Mouse (Mus musculus) lung, embryonic 16.5 days (tissue): ENCODE measurements around the gene Vsnl1. TPM values are rescaled to one million over a fixed set of nuclear protein-coding genes. Genes with fewer than 3 reads are reported as not detected.
A peak's percentile ranks its signal among the peaks of the same experiment; 100 is the strongest.

Experiments used
- ATAC-seq: fragments of 200-750 bp; cut with Nextera tagmentation; 2 replicates; pipeline ENCODE4 v1.8.0; 2017; ENCODE audit warnings: low read depth, mild to moderate bottlenecking, moderate library complexity
- H3K27ac ChIP-seq: fragments of 300-500 bp; sonication (generic); 2 replicates; pipeline ENCODE4 v1.5.1; 2014; ENCODE audit warnings: mild to moderate bottlenecking, control low read depth, low read length
- H3K27me3 ChIP-seq: fragments of 300-500 bp; sonication (generic); 2 replicates; pipeline ENCODE4 v1.6.1; 2014; ENCODE audit warnings: low read depth, low read length, mixed read lengths; ENCODE audit not compliant: control insufficient read depth, insufficient read depth
- H3K36me3 ChIP-seq: fragments of 300-500 bp; sonication (generic); 2 replicates; pipeline ENCODE4 v1.6.1; 2014; ENCODE audit warnings: low read length; ENCODE audit not compliant: control insufficient read depth, insufficient read depth
- H3K4me1 ChIP-seq: fragments of 300-500 bp; sonication (generic); replicated peaks from 2 replicates; pipeline ENCODE4 v1.6.1; 2014; ENCODE audit warnings: low read length, mixed read lengths; ENCODE audit not compliant: control insufficient read depth, insufficient read depth
- H3K4me2 ChIP-seq: fragments of 300-500 bp; sonication (generic); 2 replicates; pipeline ENCODE4 v1.6.1; 2014; ENCODE audit warnings: low read depth, low read length, control low read depth
- H3K4me3 ChIP-seq: fragments of 300-500 bp; sonication (generic); 2 replicates; pipeline ENCODE4 v1.5.1; 2014; ENCODE audit warnings: mild to moderate bottlenecking, low read length, control low read depth
- H3K9ac ChIP-seq: fragments of 300-500 bp; sonication (generic); 2 replicates; pipeline ENCODE4 v1.6.1; 2014; ENCODE audit warnings: low read length, control low read depth
- H3K9me3 ChIP-seq: fragments of 300-500 bp; sonication (generic); 2 replicates; pipeline ENCODE4 v1.6.1; 2016; ENCODE audit warnings: low read length; ENCODE audit not compliant: control insufficient read depth
- WGBS: fragments of 180-500 bp; shearing (Covaris S2); extraction: QIAGEN DNeasy Blood & Tissue Kit; methylation state at CpG from one replicate; pipeline ENCODE4 v1.1.7; 2014; 5-methylcytosine and 5-hydroxymethylcytosine counted together
- polyA plus RNA-seq: library from polyadenylated mRNA; unstranded; fragments of >200 nt; fragmentation: Nextera tagmentation; extraction: Ambion mirVana; gene quantifications from 2 replicates; pipeline ENCODE4 v1.2.1, GENCODE M21; 2015

Gene Vsnl1
- polyA plus RNA-seq, 1 experiment from 2014 or later: 7.1 TPM

DNA sequence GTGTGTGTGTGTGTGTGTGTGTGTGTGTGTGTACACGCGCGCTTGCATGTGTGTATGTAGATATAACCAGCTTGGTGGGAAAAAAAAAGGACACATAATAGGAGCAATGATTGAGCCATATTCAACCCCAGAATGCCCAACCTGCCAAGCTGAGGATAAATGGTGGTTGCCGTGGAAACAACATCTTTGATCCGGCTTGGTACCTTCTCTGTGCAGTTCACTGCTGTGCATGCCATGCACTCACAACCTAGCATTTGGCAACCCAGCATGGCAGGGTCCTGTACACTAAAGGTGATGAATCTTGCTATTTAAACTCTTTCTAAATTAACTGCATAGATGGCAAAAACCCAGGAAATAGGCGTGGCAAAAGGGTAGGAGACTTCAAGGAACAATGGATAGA, 74.0 kb downstream of the Vsnl1 start:
- no peak overlapping the region for H3K4me2 ChIP-seq
- H3K27me3 ChIP-seq: no peaks in the 10 kb centered on the region
- no peaks in the 10 kb centered on the region for H3K4me1 ChIP-seq
- H3K36me3 ChIP-seq: no peaks in the 10 kb centered on the region
- no peaks in the 10 kb centered on the region for H3K9me3 ChIP-seq
- H3K27ac ChIP-seq: no peak overlapping the region
- WGBS: 91% methylated on average over 6 of the region's 6 CpGs
- H3K4me3 ChIP-seq: no peak overlapping the region
- ATAC-seq: no peak
- no peak overlapping the region for H3K9ac ChIP-seq

DNA sequence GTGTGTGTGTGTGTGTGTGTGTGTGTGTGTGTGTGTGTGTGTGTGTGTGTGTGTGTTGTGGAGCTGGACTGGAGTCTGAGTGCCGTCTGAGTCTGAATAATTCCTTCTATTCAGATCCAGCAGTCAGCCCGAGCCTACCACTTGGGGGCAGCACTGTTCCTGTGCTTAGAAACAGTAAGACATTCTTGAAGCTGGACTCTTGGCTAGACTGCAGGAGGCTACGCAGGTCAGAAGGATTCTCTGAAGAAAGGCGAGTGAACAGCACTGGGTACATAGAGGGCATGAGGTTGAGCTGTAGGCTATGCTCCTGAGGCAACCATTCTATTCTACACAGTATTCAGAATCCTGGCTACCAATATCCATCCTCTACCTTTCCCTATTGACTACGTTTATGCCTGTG, 85.5 kb downstream of the Vsnl1 start:
- no peak overlapping the region for H3K4me3 ChIP-seq
- no peak overlapping the region for H3K4me2 ChIP-seq
- 27% methylated on average over 5 of the region's 5 CpGs for WGBS
- H3K4me1 ChIP-seq: no peaks in the 10 kb centered on the region
- 0 out of 2 replicates have a peak, but pooled peaks have one; percentile 45 for ATAC-seq
- no peak overlapping the region for H3K27ac ChIP-seq
- no peaks in the 10 kb centered on the region for H3K27me3 ChIP-seq
- no peak overlapping the region for H3K9ac ChIP-seq
- H3K36me3 ChIP-seq: no peaks in the 10 kb centered on the region
- H3K9me3 ChIP-seq: no peaks in the 10 kb centered on the region

DNA sequence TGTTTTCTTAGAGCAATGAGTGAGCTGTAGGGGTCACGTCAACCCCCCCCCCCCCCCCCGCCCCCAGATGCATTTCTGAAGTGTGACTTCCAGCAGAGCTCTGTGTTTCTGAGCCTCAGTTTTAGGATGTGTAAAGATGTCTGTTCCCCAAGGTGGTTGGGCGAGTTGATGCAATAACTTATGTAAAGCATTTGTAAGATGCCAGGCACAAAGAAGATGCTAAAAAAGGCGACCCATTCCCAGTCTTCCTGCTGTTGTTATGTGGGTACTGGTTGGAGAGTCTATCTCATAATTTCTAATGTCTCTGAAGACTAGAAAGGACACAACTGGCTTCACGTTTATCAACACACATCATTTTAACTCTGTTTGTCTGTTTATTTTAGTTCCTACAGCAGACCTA, 86.5 kb downstream of the Vsnl1 start:
- 47% methylated on average over 4 of the region's 5 CpGs for WGBS
- Histone ChIP-seq H3K4me3 (no peak overlapping the region), H3K4me2 (no peak overlapping the region), H3K27ac (no peak overlapping the region), H3K9me3 (no peaks in the 10 kb centered on the region), H3K4me1 (no peaks in the 10 kb centered on the region), H3K36me3 (no peaks in the 10 kb centered on the region), H3K9ac (no peak overlapping the region), H3K27me3 (no peaks in the 10 kb centered on the region)
- no peak for ATAC-seq

DNA sequence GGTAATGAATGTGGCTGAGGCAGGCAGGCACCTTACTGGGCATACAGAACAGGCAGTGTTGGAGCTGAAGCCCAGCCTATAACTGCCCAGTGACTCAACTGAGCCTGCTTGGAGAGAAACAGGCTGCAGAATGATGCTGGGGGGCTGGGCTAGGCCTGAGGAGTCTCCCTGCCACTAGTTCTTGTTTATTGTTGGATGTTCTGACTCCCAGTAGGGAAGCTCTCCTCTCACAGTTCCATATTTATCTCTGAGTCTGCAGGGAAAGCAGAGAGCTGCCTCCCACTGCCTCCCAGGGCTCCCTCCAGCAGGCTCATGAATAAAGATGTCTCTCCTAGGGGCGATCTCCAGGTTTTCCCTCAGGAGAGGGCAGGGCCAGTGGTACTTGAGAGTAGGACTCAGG, 88.0 kb downstream of the Vsnl1 start:
- Histone ChIP-seq H3K27me3 (no peaks in the 10 kb centered on the region), H3K27ac (no peak overlapping the region), H3K4me2 (no peak overlapping the region), H3K4me1 (no peaks in the 10 kb centered on the region), H3K9me3 (no peaks in the 10 kb centered on the region), H3K4me3 (no peak overlapping the region), H3K36me3 (no peaks in the 10 kb centered on the region), H3K9ac (no peak overlapping the region)
- no peak for ATAC-seq
- WGBS: 13% methylated on average over 1 of the region's 1 CpGs

DNA sequence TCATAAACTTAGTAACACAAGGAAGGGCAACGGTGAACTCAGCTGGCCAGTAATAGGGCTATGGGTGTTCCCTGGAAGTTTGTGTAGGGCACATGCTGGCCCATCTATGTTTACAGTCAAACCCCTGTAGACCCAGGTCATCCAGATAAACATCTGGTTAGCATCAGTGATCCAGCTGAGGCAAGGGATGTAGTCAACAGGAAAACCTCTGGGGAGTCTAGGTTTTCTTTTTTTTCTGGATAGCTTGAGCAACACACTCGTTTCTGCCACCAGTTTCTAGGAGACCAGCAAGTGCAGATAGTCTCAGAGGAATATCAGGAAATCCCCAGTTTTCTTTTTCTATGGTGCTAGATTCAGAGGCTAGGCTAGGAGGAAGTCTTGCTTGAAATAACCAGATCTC, 90.5 kb downstream of the Vsnl1 start:
- no peaks in the 10 kb centered on the region for H3K27me3 ChIP-seq
- 55% methylated on average over 2 of the region's 2 CpGs for WGBS

DNA sequence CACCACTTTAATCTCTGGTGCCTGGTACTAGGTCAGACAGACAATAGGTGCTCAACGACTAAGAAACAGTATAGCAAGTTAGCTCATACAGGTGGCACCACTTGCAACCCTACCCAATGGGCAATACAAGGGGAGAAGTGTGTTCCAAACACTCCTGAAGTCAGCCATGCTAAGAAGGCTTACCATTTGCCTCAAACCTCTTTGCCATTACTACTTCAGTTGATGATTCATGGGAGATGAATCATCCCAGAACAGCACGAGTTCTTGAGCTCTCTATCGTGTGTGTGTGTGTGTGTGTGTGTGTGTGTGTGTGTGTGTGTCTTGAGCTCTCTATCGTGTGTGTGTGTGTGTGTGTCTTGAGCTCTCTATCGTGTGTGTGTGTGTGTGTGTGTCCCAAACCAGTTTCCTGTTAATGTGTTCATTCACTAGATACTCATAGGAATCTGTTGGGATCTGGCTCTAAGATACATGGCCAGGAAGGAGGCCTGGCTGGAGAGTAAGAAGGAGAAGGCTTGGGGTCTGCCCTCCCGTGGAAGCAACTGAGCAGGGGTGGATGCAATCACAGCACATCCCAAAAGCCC, 94.3 kb downstream of the Vsnl1 start:
- Histone ChIP-seq H3K9ac (no peak overlapping the region), H3K36me3 (no peaks in the 10 kb centered on the region), H3K27me3 (no peaks in the 10 kb centered on the region), H3K4me1 (no peaks in the 10 kb centered on the region), H3K4me3 (no peak overlapping the region), H3K4me2 (no peak overlapping the region), H3K27ac (no peak overlapping the region), H3K9me3 (no peaks in the 10 kb centered on the region)
- no peak for ATAC-seq
- 67% methylated on average over 6 of the region's 6 CpGs for WGBS

More for the DNA sequence above, 90.5 kb downstream of the Vsnl1 start:
- no peak for ATAC-seq
- Histone ChIP-seq H3K27ac (no peak overlapping the region), H3K9ac (no peak overlapping the region), H3K4me3 (no peak overlapping the region), H3K36me3 (no peaks in the 10 kb centered on the region), H3K9me3 (no peaks in the 10 kb centered on the region), H3K4me1 (no peaks in the 10 kb centered on the region), H3K4me2 (no peak overlapping the region)

DNA sequence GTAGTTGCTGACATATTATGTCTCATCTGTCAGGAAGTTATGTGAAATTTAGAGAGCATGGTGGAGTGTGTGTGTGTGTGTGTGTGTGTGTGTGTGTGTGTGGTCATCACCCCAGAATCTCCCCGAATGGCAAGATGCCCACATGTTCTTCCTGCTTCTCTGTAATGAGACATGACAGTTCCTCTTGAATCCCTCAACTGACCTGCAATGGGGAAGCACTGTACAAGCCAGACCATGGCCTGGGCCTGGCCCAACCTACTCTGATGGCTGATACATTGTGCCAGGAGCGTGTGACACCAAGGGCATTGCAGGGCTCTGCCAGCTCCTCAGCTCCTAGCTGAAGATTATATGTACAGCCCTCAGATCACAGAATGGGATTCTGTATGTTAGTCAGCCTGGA, 98.2 kb downstream of the Vsnl1 start:
- WGBS: 82% methylated on average over 2 of the region's 2 CpGs
- Histone ChIP-seq H3K4me2 (no peak overlapping the region), H3K36me3 (no peaks in the 10 kb centered on the region), H3K4me3 (no peak overlapping the region), H3K9me3 (no peaks in the 10 kb centered on the region), H3K9ac (no peak overlapping the region), H3K27ac (no peak overlapping the region), H3K4me1 (no peaks in the 10 kb centered on the region), H3K27me3 (no peaks in the 10 kb centered on the region)
- ATAC-seq: no peak

DNA sequence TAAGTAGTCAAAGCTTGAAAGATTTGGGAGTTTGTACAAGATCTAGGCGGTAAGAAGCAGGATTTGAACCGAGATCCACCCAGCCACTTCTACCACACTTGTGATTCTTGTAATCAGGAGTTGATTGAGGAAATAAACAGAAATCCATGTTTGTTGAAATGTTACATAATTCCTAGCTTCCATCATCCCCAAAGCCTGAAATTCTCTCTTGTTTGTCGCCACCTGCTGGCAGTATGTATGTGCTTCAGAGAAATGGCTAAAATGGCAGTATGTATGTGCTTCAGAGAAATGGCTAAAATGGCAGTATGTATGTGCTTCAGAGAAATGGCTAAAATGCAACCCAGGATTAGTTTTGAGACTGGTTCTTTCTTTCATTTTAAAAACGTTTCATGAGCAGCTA, 99.6 kb downstream of the Vsnl1 start:
- H3K9me3 ChIP-seq: no peaks in the 10 kb centered on the region
- ATAC-seq: no peak
- H3K4me3 ChIP-seq: no peak overlapping the region
- no peak overlapping the region for H3K27ac ChIP-seq
- no peaks in the 10 kb centered on the region for H3K4me1 ChIP-seq
- no peaks in the 10 kb centered on the region for H3K36me3 ChIP-seq
- H3K9ac ChIP-seq: no peak overlapping the region
- 28% methylated on average over 4 of the region's 4 CpGs for WGBS
- H3K4me2 ChIP-seq: no peak overlapping the region
- no peaks in the 10 kb centered on the region for H3K27me3 ChIP-seq

DNA sequence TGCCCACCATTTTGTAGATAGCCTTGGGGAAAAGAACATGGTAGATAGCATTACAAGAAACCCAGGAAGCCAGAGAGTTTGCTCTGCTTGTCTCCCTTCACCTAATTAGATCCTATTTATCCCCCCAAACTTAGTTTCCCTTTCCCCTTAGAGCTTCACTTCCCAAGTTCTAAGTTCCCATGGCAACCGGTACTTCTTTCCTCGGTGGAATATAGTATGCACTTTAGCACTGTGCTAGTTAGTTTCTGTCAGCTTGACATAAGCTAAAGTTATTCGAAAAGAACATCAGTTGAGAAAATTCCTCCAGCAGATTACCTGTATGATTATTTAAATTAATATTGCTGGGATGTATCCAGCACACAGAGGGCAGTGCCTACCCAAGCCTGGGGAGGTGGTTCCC, 109.9 kb downstream of the Vsnl1 start:
- 78% methylated on average over 3 of the region's 3 CpGs for WGBS
- Histone ChIP-seq H3K4me3 (no peak overlapping the region), H3K4me1 (no peaks in the 10 kb centered on the region), H3K36me3 (no peaks in the 10 kb centered on the region), H3K27ac (no peak overlapping the region), H3K4me2 (no peak overlapping the region), H3K9me3 (no peaks in the 10 kb centered on the region), H3K9ac (no peak overlapping the region), H3K27me3 (no peaks in the 10 kb centered on the region)
- no peak for ATAC-seq

DNA sequence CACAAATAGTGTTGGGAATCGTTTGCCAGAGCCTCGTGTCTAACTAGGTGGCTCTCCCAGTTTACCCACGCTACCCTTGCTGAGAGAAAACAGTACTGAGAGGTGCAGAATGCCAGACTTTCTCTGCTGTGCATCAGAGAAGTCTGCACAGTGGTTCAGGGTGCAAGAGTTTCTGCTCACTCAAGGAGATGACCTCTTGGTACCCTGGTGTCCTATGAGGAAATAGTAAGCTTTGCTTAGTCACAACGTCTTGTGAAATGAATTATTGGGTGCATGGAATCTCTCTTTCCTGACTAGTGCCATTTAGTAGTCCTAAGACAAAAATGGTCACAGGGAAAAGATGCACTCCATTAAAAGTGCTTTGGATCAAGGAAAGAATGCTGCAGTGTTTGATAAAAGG, 111.9 kb downstream of the Vsnl1 start:
- H3K27me3 ChIP-seq: no peaks in the 10 kb centered on the region
- no peaks in the 10 kb centered on the region for H3K36me3 ChIP-seq
- no peak overlapping the region for H3K27ac ChIP-seq
- ATAC-seq: no peak
- no peaks in the 10 kb centered on the region for H3K4me1 ChIP-seq
- no peak overlapping the region for H3K4me2 ChIP-seq
- 33% methylated on average over 4 of the region's 4 CpGs for WGBS
- no peaks in the 10 kb centered on the region for H3K9me3 ChIP-seq
- H3K9ac ChIP-seq: no peak overlapping the region
- no peak overlapping the region for H3K4me3 ChIP-seq
